Mouse (Mus musculus) liver, embryonic 15.5 days (tissue): ENCODE results near the gene Arpc5l. TPM values are rescaled to one million over a fixed set of nuclear protein-coding genes. Genes with fewer than 3 reads are reported as not detected.
"Not testable (repeated sequence)": the region's sequence is repeated elsewhere in the genome, so short reads cannot be mapped to it uniquely, and the experiment has no call there.

Source experiments
- ATAC-seq: fragments of 200-750 bp; cut with Nextera tagmentation; 2 replicates; pipeline ENCODE4 v1.8.0; 2017; ENCODE audit warnings: moderate number of reproducible peaks, mild to moderate bottlenecking, moderate library complexity; ENCODE audit not compliant: insufficient read depth
- H3K27ac ChIP-seq: fragments of 300-500 bp; sonication (generic); replicated peaks from 2 replicates; pipeline ENCODE4 v1.5.1; 2015; ENCODE audit warnings: mild to moderate bottlenecking, inconsistent platforms
- H3K27me3 ChIP-seq: fragments of 300-500 bp; sonication (generic); 2 replicates; pipeline ENCODE4 v1.6.1; 2015; ENCODE audit warnings: mild to moderate bottlenecking, inconsistent platforms
- H3K36me3 ChIP-seq: fragments of 300-500 bp; sonication (generic); replicated peaks from 2 replicates; pipeline ENCODE4 v1.6.1; 2015; ENCODE audit warnings: moderate library complexity, mild to moderate bottlenecking, inconsistent platforms
- H3K4me1 ChIP-seq: fragments of 300-500 bp; sonication (generic); replicated peaks from 2 replicates; pipeline ENCODE4 v1.6.1; 2015; ENCODE audit warnings: inconsistent platforms
- H3K4me2 ChIP-seq: fragments of 300-500 bp; sonication (generic); 2 replicates; pipeline ENCODE4 v1.6.1; 2015; ENCODE audit warnings: moderate library complexity, mild to moderate bottlenecking, inconsistent platforms
- H3K4me3 ChIP-seq: fragments of 300-500 bp; sonication (generic); replicated peaks from 2 replicates; pipeline ENCODE4 v1.5.1; 2015; ENCODE audit warnings: mild to moderate bottlenecking, inconsistent platforms
- H3K9ac ChIP-seq: fragments of 300-500 bp; sonication (generic); 2 replicates; pipeline ENCODE4 v1.6.1; 2015; ENCODE audit warnings: moderate library complexity, mild to moderate bottlenecking, inconsistent platforms
- H3K9me3 ChIP-seq: fragments of 300-500 bp; sonication (generic); replicated peaks from 2 replicates; pipeline ENCODE4 v1.6.1; 2016; ENCODE audit warnings: inconsistent platforms
- WGBS: fragments of 180-500 bp; shearing (Covaris S2); methylation state at CpG from one replicate; pipeline ENCODE4 v1.1.7; 2015; ENCODE audit warnings: mixed read lengths; ENCODE audit not compliant: insufficient replicate concordance; 5-methylcytosine and 5-hydroxymethylcytosine counted together
- polyA plus RNA-seq: library from polyadenylated mRNA; unstranded; fragments of >200 nt; fragmentation: Nextera tagmentation; extraction: Ambion mirVana; gene quantifications from 2 replicates; pipeline ENCODE4 v1.2.1, GENCODE M21; 2015

Gene Arpc5l
- polyA plus RNA-seq, 1 experiment from 2014 or later: 52.9 TPM

GRCm38 (mm10) chr2:39010144-39010543, 5.0 kb downstream of the Arpc5l start:
- not testable (repeated sequence) for H3K9ac ChIP-seq, H3K4me2 ChIP-seq, H3K9me3 ChIP-seq, H3K27ac ChIP-seq, H3K4me3 ChIP-seq, ATAC-seq, H3K27me3 ChIP-seq
- Histone ChIP-seq H3K4me1 (peaks cover 61% of the 10 kb centered on the region), H3K36me3 (peaks cover 44% of the 10 kb centered on the region)
- WGBS: 80% methylated on average over 5 of the region's 5 CpGs

- Histone ChIP-seq H3K36me3 (peaks cover 55% of the 10 kb centered on the region), H3K9me3 (no peaks in the 10 kb centered on the region), H3K27me3 (no peaks in the 10 kb centered on the region), H3K9ac (no peak overlapping the region), H3K27ac (no peak overlapping the region), H3K4me2 (no peak overlapping the region), H3K4me1 (peaks cover 54% of the 10 kb centered on the region), H3K4me3 (no peak overlapping the region)
- no peak for ATAC-seq
These were observed 6.1 kb downstream of the Arpc5l start for GRCm38 (mm10) chr2:39011264-39011663.

- Histone ChIP-seq H3K9me3 (no peaks in the 10 kb centered on the region), H3K4me3 (no peak overlapping the region), H3K36me3 (peaks cover 62% of the 10 kb centered on the region), H3K27ac (no peak overlapping the region), H3K4me2 (no peak overlapping the region), H3K4me1 (peaks cover 48% of the 10 kb centered on the region), H3K9ac (no peak overlapping the region), H3K27me3 (no peaks in the 10 kb centered on the region)
- 74% methylated on average over 3 of the region's 3 CpGs for WGBS
- no peak for ATAC-seq
These were observed 6.8 kb downstream of the Arpc5l start for GRCm38 (mm10) chr2:39011971-39012370.

GRCm38 (mm10) chr2:39012768-39013279, 7.7 kb downstream of the Arpc5l start:
- H3K4me3 ChIP-seq: no peak overlapping the region
- ATAC-seq: no peak
- no peak overlapping the region for H3K9ac ChIP-seq
- peaks cover 41% of the 10 kb centered on the region for H3K4me1 ChIP-seq
- H3K4me2 ChIP-seq: no peak overlapping the region
- no peaks in the 10 kb centered on the region for H3K9me3 ChIP-seq
- no peaks in the 10 kb centered on the region for H3K27me3 ChIP-seq
- peaks cover 71% of the 10 kb centered on the region for H3K36me3 ChIP-seq
- no peak overlapping the region for H3K27ac ChIP-seq
- WGBS: 78% methylated on average over 7 of the region's 7 CpGs

- H3K36me3 ChIP-seq: peaks cover 94% of the 10 kb centered on the region
- H3K9ac ChIP-seq: no peak overlapping the region
- ATAC-seq: no peak
- WGBS: 61% methylated on average over 3 of the region's 3 CpGs
- no peak overlapping the region for H3K4me3 ChIP-seq
- no peak overlapping the region for H3K4me2 ChIP-seq
- peaks cover 14% of the 10 kb centered on the region for H3K4me1 ChIP-seq
- no peaks in the 10 kb centered on the region for H3K9me3 ChIP-seq
- no peaks in the 10 kb centered on the region for H3K27me3 ChIP-seq
- H3K27ac ChIP-seq: no peak overlapping the region
These were observed 11.4 kb downstream of the Arpc5l start for GRCm38 (mm10) chr2:39016581-39016980.

GRCm38 (mm10) chr2:39020004-39020403, 14.9 kb downstream of the Arpc5l start:
- no peaks in the 10 kb centered on the region for H3K9me3 ChIP-seq
- H3K36me3 ChIP-seq: peaks cover 92% of the 10 kb centered on the region
- no peak overlapping the region for H3K27ac ChIP-seq
- H3K9ac ChIP-seq: no peak overlapping the region
- no peaks in the 10 kb centered on the region for H3K4me1 ChIP-seq
- no peak for ATAC-seq
- H3K27me3 ChIP-seq: no peaks in the 10 kb centered on the region
- no peak overlapping the region for H3K4me3 ChIP-seq
- H3K4me2 ChIP-seq: no peak overlapping the region
- 78% methylated on average over 1 of the region's 1 CpGs for WGBS

GRCm38 (mm10) chr2:39031611-39032010, 26.5 kb downstream of the Arpc5l start:
- H3K36me3 ChIP-seq: peaks cover 86% of the 10 kb centered on the region
- no peak overlapping the region for H3K4me3 ChIP-seq
- H3K4me2 ChIP-seq: no peak overlapping the region
- H3K27ac ChIP-seq: no peak overlapping the region
- H3K4me1 ChIP-seq: no peaks in the 10 kb centered on the region
- H3K9me3 ChIP-seq: no peaks in the 10 kb centered on the region
- ATAC-seq: no peak
- no peaks in the 10 kb centered on the region for H3K27me3 ChIP-seq
- no peak overlapping the region for H3K9ac ChIP-seq
- WGBS: 76% methylated on average over 1 of the region's 1 CpGs

- Histone ChIP-seq H3K27ac (no peak overlapping the region), H3K4me2 (no peak overlapping the region), H3K9me3 (no peaks in the 10 kb centered on the region), H3K27me3 (no peaks in the 10 kb centered on the region), H3K36me3 (peaks cover 69% of the 10 kb centered on the region), H3K4me3 (no peak overlapping the region), H3K9ac (no peak overlapping the region), H3K4me1 (no peaks in the 10 kb centered on the region)
- ATAC-seq: no peak
- WGBS: 82% methylated on average over 1 of the region's 1 CpGs
These were observed 35.1 kb downstream of the Arpc5l start for GRCm38 (mm10) chr2:39040215-39040614.

- H3K27ac ChIP-seq: no peak overlapping the region
- no peak overlapping the region for H3K9ac ChIP-seq
- H3K4me3 ChIP-seq: no peak overlapping the region
- H3K4me1 ChIP-seq: no peaks in the 10 kb centered on the region
- no peak overlapping the region for H3K4me2 ChIP-seq
- no peaks in the 10 kb centered on the region for H3K27me3 ChIP-seq
- no peak for ATAC-seq
- H3K9me3 ChIP-seq: no peaks in the 10 kb centered on the region
- H3K36me3 ChIP-seq: peaks cover 65% of the 10 kb centered on the region
- WGBS: 87% methylated on average over 1 of the region's 1 CpGs
These were observed 43.4 kb downstream of the Arpc5l start for GRCm38 (mm10) chr2:39048515-39048914.

- peaks cover 14% of the 10 kb centered on the region for H3K4me1 ChIP-seq
- ATAC-seq: peak; percentile 81
- 1% methylated on average over 25 of the region's 25 CpGs for WGBS
- H3K4me3 ChIP-seq: peak overlapping the region; percentile 99
- peaks cover 29% of the 10 kb centered on the region for H3K36me3 ChIP-seq
- H3K27ac ChIP-seq: peak overlapping the region; percentile 95
- H3K4me2 ChIP-seq: peak overlapping the region; percentile 88
- H3K9ac ChIP-seq: peak overlapping the region; percentile 97
- H3K9me3 ChIP-seq: no peaks in the 10 kb centered on the region
- H3K27me3 ChIP-seq: no peaks in the 10 kb centered on the region
These were observed 59.7 kb downstream of the Arpc5l start for GRCm38 (mm10) chr2:39064687-39065399.
